Mouse (Mus musculus) erythroblast, embryonic 14.5 days (primary cell): ENCODE measurements around the gene Plagl1.

ENCODE experiments used
- GATA1 ChIP-seq: IDR thresholded peaks from 2 replicates; pipeline ENCODE4 v1.6.1; 2012; ENCODE audit warnings: low read length, inconsistent platforms, mixed read lengths
- TAL1 ChIP-seq: IDR thresholded peaks from 3 replicates; pipeline ENCODE4 v1.6.1; 2012; ENCODE audit warnings: low read length, inconsistent platforms, mixed read lengths

GRCm38 (mm10) chr10:13106909-13107624, 46.8 kb downstream of the Plagl1 start:
- TF ChIP-seq TAL1 (no peak), GATA1 (no peak)
